Mouse (Mus musculus): Measurements from ENCODE around the gene Igfbp6. TPM values are rescaled to one million over a fixed set of nuclear protein-coding genes. Genes with fewer than 3 reads are reported as not detected.

Gene Igfbp6
- polyA plus RNA-seq, 1 experiment from 2014 or later, result 0.05 TPM

DNA sequence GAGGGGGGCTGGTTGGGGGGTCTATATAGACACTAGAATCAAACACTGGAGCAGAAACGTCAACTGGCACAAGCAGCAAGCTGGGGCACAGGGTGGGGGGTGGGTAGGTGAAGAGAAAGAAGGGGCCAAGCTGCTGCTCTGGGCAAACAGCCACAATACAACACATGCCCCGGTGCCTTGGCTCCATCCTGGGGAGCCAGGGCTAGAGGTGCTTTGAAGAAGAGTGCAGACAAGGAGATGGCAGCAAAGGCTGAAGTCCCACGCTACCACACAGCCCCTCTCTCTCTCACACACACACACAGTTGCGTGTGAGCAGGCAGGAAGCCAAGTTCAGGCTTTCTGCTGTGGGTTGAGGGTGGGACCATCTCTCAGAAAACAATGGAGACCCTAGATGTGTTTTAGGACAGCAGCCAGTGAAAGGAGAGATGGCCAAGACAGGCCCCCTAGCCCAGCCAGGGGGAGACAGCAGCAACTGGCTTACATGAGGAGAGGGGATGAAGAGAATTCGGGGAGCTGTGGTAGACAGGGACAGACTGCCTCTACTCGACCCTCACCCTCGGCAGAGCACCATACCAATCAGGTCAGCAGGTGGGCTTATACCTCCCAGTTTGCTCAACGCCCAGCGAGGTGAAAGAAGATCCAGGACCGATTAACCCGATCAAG is 27.3 kb upstream of the Igfbp6 start:
- in situ Hi-C loops (cut with MboI; ENCODE audit: low pct_unique_long_range_greater_than_20kb), result loop anchor here (5.0 kb wide), 1 partner anchor 105 kb away; no protein-coding TSS in a partner anchor
- ChIA-PET CTCF (interaction anchor here (0.9 to 1.5 kb wide), 4 partner anchors 9 to 31 kb away, joined by 3 to 6 read pairs (median 3); partner anchors contain the start of gene Spryd3), POLR2A (interaction anchor here (0.7 to 2.0 kb wide), 4 partner anchors 10 to 105 kb away, joined by 3 to 16 read pairs (median 4); no protein-coding TSS in a partner anchor)
- TF ChIP-seq CTCF (IDR thresholded peaks at IDR 0.05), result no peak
- DNase-seq (ENCODE audit: low read depth, low spot score), result no peak
- H3K27me3 ChIP-seq, result no peaks in the 10 kb centered on the region
- no peak for ATAC-seq

DNA sequence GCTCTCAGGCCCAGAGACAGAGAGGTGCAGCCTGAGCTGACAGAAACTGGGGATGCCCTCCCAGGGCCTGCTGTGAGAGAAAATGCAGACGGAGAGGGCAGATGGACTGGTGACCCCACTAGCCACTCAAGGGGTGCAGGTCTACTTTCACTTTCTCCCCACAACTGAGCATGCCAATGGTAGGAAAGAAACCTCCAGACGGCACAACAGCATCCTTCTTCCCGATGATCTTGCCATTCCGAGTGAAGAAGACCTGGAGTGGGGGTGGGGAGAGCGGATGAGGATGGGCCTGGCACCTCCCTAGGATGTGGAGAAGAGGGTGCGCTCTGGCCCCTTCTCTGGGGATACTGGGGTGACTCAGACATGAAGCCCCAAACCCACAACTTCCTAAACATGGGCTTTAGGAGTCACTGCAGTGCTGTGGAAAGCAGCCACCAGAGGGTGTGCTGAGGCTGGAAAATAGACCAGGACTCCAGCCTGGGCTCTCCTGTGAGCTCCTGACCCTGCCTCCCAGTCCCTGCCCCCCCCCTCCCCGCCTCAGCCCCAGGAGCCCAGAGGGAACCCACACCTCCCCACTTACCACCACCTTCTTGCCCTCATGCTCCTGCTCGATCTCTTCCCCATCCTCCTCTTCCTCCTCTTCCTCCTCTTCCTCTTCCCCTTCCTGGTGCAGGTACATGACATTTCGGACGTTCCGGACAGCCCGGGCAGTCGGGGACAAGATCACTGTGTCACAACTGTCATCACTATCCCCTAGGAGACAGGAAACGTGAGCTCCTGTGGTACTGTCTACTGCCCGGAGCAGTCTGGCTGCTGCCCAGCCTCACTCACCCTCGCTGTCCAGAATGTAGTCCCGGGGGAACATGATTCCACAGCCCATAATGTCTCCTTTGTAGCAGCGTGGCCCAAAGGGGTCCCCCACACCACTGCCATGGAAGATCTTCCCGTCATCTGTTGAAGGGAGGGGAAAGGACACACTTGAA is 26.4 kb upstream of the Igfbp6 start:
- no peak for TF ChIP-seq CTCF (IDR thresholded peaks at IDR 0.05)
- ChIA-PET CTCF (interaction anchor here (0.9 to 1.5 kb wide), 6 partner anchors 8 to 33 kb away, joined by 3 to 6 read pairs (median 3); partner anchors contain the start of genes Soat2, Spryd3 and Tns2), POLR2A (interaction anchor here (0.7 kb wide), 1 partner anchor 104 kb away, joined by 3 read pairs; no protein-coding TSS in a partner anchor)
- DNase-seq (ENCODE audit: low read depth, low spot score) (no peak), ATAC-seq (no peak)
- in situ Hi-C loops (cut with MboI; ENCODE audit: low pct_unique_long_range_greater_than_20kb), result loop anchor here (5.0 kb wide), 1 partner anchor 105 kb away; no protein-coding TSS in a partner anchor
- no peaks in the 10 kb centered on the region for H3K27me3 ChIP-seq

DNA sequence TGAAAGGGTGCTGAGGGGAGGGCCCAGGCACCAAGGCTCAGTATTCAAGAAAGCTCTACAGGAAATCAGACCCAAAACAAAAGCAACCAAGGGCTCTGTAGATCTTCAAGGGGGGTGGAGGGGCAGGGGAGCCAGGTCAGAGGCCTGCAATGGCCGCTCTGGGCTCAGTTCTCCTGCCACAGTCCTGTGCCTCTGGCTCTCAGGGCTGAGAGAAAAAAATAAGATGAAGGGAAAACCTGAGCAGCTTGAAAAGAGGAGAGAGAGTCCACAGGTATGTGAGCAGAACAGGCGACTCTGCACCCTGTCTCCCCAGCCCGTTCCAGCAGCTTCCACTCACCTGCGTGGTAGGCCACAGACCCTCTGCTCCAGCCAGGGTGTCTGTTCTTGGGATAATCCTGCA is 25.6 kb upstream of the Igfbp6 start:
- no peak for TF ChIP-seq CTCF (IDR thresholded peaks at IDR 0.05)
- CTCF ChIA-PET, result interaction anchor here (0.9 to 1.5 kb wide), 4 partner anchors 12 to 32 kb away, joined by 3 to 4 read pairs (median 3); partner anchors contain the start of genes Soat2, Spryd3 and Tns2
- POLR2A ChIA-PET, result no interaction called here
- H3K27me3 ChIP-seq, result no peaks in the 10 kb centered on the region
- DNase-seq (ENCODE audit: low read depth, low spot score), result no peak
- no peak for ATAC-seq
- in situ Hi-C loops (cut with MboI; ENCODE audit: low pct_unique_long_range_greater_than_20kb), result loop anchor here (5.0 kb wide), 1 partner anchor 104 kb away; no protein-coding TSS in a partner anchor

DNA sequence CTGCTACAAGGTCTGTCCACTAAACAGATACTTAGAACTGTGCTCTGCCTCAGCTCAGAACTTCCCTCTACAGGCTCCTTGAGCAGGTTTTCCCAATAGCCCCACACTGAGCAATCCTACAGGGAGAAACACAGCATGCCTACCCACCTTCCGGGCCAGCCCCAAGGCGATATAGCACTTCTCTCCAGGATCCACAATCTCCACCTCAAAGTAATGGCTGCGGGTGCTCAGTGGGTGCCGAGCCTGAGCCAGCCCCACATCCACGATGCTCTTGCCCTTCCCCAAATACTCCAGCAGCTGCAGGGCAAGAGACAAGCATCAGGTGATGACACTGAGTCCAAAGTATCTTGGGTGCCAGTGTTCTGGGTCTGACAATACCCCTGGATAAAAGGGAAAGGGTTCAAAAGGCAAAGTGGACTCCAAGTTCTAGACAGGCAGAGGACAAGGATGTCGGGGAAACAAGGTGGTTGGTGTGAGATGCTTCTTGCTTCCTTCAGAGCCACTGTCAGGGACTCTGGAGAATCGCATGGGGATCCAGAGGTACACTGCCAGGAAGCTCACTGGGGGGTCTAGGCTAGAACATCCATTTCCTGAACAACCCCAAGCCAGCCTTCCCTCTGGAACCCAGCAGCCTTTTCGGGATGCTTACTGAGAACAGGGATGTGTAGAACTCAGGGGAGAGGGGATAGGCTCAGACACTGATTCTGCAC is 24.9 kb upstream of the Igfbp6 start:
- no peaks in the 10 kb centered on the region for H3K27me3 ChIP-seq
- DNase-seq (ENCODE audit: low read depth, low spot score), result no peak
- in situ Hi-C loops (cut with MboI; ENCODE audit: low pct_unique_long_range_greater_than_20kb), result loop anchor here (5.0 kb wide), 1 partner anchor 103 kb away; no protein-coding TSS in a partner anchor
- TF ChIP-seq CTCF (IDR thresholded peaks at IDR 0.05), result no peak
- ChIA-PET POLR2A (no interaction called here), CTCF (interaction anchor here (0.8 to 1.5 kb wide), 3 partner anchors 10 to 27 kb away, joined by 3 to 4 read pairs (median 3); no protein-coding TSS in a partner anchor)
- ATAC-seq, result no peak

DNA sequence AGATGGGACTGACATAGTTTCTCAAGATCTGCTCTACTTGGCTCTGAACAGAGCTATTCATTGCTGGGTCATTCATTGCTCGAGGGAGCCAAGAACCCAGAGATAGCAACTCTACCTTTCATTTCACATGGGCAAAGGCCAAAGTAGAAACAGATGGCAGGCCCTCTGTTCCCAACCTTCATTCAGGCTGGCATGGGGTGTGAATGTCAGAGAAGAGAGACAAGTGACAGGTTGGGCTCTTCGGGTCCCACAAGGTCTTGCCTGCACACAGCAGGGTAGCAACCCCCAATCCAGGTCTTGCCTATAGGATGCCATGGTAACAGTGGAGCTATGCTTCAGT is 24.4 kb upstream of the Igfbp6 start:
- H3K27me3 ChIP-seq, result no peaks in the 10 kb centered on the region
- no peak for TF ChIP-seq CTCF (IDR thresholded peaks at IDR 0.05)
- ChIA-PET CTCF (interaction anchor here (0.8 to 1.5 kb wide), 3 partner anchors 11 to 26 kb away, joined by 3 to 4 read pairs (median 3); no protein-coding TSS in a partner anchor), POLR2A (no interaction called here)
- DNase-seq (ENCODE audit: low read depth, low spot score) (no peak), ATAC-seq (no peak)
- in situ Hi-C loops (cut with MboI; ENCODE audit: low pct_unique_long_range_greater_than_20kb), result loop anchor here (5.0 kb wide), 1 partner anchor 102 kb away; no protein-coding TSS in a partner anchor

DNA sequence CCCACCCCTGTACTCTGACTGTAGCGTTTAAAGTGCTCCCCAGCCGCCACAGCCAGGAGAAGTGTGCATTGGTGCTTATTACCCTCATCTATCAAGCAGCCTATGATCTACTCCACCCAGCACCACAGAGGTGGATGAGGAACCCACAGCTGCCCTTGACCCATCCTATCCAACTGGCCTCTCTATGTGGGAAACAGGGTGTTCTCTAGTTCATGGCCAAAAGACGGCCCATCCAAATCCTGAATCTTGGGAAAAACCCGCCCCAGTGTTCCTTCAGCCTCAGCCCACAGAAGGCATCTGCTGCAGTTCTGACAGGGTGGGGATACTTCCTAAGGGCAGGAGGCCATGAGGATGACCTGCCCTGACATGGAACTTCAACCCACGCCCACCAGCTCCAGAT is 23.6 kb upstream of the Igfbp6 start:
- DNase-seq (ENCODE audit: low read depth, low spot score) (no peak), ATAC-seq (no peak)
- H3K27me3 ChIP-seq, result no peaks in the 10 kb centered on the region
- in situ Hi-C loops (cut with MboI; ENCODE audit: low pct_unique_long_range_greater_than_20kb), result no loop called here
- CTCF ChIA-PET, result interaction anchor here (0.5 to 2.0 kb wide), 3 partner anchors 11 to 104 kb away, joined by 3 to 6 read pairs (median 5); partner anchors contain the start of gene Soat2
- POLR2A ChIA-PET, result no interaction called here
- no peak for TF ChIP-seq CTCF (IDR thresholded peaks at IDR 0.05)

DNA sequence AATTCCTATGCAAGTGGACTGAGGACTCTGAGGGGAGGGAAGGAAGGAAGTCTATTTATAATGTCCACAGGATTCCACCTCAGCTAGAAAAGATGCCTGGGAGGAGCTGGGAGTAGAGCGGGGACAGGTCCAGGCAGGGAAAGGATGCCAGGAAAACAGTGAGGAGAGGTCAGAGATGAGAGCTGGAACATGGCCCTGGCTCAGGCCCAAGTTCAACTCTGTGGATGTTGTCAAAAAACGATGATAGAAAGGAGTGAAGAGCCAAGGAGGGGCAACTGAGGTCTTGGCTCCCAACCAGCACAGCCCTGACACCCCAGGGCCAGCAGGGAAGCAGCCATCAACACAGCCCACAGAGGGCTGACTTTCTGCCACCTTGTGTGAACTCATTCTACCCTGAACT is 17.9 kb upstream of the Igfbp6 start:
- no peak for ATAC-seq
- no peaks in the 10 kb centered on the region for H3K27me3 ChIP-seq
- TF ChIP-seq CTCF (IDR thresholded peaks at IDR 0.05), result no peak
- in situ Hi-C loops (cut with MboI; ENCODE audit: low pct_unique_long_range_greater_than_20kb), result no loop called here
- ChIA-PET POLR2A (interaction anchor here (0.9 to 1.2 kb wide), 3 partner anchors 11 to 22 kb away, joined by 3 to 16 read pairs (median 3); no protein-coding TSS in a partner anchor), CTCF (interaction anchor here (1.3 to 1.7 kb wide), 2 partner anchors 10 to 12 kb away, joined by 3 to 6 read pairs; no protein-coding TSS in a partner anchor)
- no peak for DNase-seq (ENCODE audit: low read depth, low spot score)

DNA sequence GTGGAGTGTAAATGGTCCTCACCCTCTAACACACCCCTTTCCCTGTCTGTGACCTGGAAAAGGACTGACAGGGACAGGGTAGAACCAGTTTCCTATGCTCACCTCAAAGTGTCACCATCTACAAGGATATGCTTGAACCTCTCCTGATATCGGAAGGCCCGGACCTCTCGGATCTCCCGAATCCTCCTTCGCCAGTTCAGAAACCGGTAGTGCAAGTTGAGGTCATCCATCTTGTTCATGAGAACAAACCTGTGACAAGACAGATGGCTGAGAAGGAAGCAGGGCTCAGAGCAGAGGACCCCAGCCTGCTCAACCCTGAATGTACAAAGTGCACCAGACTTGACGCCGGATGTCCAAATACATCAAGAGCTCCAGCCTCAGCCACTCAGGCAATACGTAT is 10.8 kb upstream of the Igfbp6 start:
- TF ChIP-seq CTCF (IDR thresholded peaks at IDR 0.05), result no peak
- no peak for ATAC-seq
- in situ Hi-C loops (cut with MboI; ENCODE audit: low pct_unique_long_range_greater_than_20kb), result no loop called here
- no peak for DNase-seq (ENCODE audit: low read depth, low spot score)
- CTCF ChIA-PET, result no interaction called here
- H3K27me3 ChIP-seq, result no peaks in the 10 kb centered on the region
- POLR2A ChIA-PET, result no interaction called here

DNA sequence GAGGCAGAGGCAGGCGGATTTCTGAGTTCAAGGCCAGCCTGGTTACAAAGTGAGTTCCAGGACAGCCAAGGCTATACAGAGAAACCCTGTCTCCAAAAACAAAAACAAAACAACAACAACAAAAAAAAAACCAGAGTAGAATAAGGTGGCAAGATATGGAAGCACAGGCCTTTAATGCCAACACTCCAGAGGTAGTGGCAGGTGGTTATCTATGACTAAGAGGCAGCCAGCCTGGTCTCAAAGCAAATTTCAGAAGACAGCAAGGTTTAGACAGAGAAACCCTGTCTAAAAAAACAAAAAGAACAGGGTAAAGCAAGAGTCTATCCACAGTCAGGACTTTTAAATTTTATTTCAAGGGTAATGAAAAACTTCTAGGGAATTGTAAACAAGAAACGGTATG is 9.5 kb upstream of the Igfbp6 start:
- no peaks in the 10 kb centered on the region for H3K27me3 ChIP-seq
- TF ChIP-seq CTCF (IDR thresholded peaks at IDR 0.05), result no peak
- no peak for DNase-seq (ENCODE audit: low read depth, low spot score)
- CTCF ChIA-PET, result no interaction called here
- ATAC-seq, result no peak
- POLR2A ChIA-PET, result no interaction called here
- in situ Hi-C loops (cut with MboI; ENCODE audit: low pct_unique_long_range_greater_than_20kb), result no loop called here

Measured in Patski (cell line).